Mouse (Mus musculus): Measurements from ENCODE around the gene Acbd3.
A peak's percentile ranks its signal among the peaks of the same experiment; 100 is the strongest.

The Acbd3 gene

DNA sequence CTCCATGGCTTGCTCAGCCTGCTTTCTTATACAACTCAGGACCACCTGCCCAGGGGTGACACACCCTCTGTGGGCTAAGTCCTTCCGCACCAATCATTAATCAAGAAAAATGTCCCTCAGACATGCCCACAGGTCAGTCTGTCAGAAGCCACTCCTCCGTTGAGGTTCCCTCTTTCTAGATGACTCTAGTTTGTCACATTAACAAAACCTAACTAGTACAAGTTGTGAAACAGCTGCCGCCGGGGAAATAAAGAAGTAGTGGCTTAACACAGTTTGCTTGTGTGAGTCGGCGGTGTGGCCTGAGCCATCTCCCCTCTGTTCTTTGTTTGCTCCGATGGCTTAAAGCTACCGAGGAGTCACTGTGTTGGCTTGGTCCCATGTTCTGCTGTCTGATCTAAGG is 36.8 kb downstream of the Acbd3 start:
- DNase-seq, result no peak

DNA sequence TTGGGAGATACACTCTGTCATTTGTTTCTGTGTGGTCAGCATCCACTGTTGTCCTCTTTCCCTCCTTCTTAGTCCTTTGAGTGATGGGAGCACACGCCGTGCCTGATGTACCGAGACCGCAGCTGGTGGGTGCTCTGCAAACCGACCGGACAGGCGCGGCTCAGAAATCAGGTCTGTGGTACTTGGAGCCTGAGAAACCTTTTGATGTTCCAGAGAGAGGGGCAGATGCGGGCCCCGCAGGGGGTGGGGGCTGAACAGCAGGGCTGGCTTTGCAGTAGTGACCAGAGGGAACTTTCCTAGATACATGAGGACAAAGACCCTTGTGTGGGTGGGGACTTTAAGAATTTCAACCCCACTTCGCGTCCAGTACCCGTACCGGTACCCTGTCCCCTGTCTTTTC is 37.5 kb downstream of the Acbd3 start:
- DNase-seq, result no peak

DNA sequence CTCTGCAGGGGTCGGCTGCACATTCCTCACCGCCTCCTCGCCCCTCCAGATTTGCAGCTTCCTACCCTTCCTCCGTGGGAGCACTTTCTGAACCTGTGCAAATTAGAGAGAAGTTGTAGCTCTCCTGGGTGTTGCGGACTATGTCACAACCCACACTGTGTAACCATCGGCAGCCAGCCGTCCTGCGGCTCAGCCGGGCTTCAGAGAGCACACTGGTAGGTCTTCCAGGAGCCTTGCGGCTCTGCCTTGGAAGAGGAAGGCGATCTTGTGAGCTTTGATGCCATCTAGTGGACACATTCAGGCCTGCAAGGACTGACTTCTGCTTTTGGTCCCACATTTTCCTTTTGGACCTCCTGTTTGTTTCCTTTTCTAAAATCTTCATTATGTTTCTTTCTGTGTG is 38.0 kb downstream of the Acbd3 start:
- peak; percentile 82 for DNase-seq

DNA sequence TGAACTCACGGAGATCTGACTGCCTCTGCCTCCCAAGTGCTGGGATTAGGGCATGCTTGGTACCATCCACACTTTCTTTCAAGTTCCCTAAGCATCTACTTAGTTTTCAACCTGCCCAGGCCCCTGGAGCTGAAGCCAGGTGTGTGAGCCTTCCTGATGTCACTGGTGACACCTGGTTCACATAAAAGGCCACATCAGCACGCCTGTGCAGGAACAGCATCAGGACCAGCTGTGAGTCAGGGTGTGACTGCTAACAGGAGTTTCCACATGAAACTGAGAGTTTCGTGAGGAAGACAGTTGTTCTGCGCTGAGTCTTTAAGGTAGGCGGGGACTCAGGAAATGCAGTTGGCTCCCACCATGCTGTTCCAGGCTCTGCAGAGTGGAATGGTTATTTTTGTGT is 39.5 kb downstream of the Acbd3 start:
- no peak for DNase-seq

DNA sequence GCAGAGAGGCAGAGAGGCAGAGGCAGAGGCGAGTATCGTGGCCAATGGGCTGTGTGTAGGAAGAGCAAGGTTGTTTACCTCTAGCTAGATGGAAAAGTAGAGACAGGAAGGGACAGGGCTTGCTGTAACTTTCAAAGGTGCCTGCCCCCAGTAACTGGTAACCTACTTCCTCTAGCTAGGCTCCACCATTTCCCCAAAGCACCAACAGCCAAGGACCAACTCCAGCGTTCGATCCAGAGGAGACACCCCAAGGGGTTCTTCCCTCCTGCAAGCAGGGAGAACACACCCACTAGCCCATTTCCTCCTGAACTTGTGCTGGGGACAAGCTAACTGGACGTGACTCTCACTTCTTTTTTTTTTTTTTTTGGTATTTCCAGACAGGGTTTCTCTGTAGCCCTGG is 40.7 kb downstream of the Acbd3 start:
- DNase-seq, result no peak

DNA sequence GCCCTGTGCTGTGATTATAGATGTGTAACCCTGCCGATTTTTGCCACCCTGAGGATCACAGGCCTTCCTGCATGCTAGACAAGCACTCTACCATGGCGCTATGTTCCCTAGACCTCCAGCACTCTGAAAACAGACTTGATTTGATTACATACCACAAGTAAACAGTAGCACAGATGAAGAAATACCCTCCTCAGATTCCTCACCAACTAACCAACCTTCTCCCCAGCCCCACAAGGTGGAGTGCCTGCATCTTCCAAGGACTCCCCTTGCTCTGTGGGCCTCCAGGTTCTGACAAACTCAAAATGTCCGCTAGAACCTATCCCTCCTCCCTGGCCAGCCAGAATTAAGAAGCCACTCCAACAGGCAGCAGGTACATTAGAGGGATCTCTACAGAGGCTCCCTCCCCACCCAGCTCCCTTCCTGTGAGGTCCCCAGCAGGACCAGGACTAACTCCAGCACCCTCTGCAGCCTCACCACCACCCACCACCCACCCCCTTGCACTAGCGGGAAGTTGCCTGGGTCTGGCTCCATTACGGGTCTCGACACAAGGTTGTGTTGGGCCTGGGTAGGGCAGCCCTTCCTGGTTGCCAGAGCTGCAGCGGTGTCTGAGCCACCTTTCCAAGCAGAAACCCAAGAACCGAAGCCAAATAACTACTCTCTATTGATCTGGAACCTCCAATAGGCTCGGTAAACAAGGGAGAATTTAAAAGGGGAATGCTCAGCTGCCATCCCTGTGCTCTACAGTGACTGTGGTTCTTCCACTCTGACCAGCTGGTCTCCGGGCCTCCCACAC is 41.9 kb downstream of the Acbd3 start:
- DNase-seq, result no peak

DNA sequence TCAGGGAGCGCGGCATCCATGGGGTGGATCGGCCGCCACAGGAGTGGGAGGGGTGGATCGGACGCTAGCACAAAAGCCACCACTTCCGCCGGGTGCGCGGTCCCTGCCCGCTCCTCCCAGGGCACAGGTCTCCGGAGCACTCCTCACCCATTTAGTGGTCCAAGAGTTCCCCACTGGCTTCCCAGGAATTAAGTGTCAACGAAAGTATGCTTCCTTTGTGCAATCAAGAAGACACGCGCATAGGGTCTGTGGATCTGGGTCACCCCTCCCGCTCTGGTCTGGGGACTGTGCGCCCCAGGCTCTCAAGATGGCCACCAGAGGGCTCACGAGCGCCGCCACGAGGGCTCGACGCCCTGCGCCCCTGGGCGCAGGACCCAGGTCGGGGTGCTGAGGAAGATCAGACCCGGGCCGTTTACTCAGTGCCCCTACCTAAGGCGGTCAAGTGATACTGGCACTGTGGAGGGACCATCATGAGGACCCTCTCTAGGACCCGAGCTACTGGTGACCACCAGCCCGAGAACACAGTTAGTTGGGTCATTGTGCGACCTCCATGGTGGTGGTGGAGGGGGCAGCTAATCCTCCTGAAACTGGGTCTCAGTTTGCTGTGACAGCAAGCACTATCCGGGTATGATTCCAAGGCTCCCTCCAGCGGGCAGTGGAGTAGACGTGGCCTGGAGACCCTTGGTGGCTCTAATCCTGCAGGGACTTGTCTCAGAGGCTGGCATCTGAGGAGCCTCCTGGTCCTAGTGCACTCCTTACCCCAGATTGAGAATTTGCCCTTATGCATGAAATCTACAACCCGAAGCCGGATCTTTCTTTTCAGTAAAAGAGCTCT is 42.7 kb downstream of the Acbd3 start:
- peak; percentile 83 for DNase-seq

DNA sequence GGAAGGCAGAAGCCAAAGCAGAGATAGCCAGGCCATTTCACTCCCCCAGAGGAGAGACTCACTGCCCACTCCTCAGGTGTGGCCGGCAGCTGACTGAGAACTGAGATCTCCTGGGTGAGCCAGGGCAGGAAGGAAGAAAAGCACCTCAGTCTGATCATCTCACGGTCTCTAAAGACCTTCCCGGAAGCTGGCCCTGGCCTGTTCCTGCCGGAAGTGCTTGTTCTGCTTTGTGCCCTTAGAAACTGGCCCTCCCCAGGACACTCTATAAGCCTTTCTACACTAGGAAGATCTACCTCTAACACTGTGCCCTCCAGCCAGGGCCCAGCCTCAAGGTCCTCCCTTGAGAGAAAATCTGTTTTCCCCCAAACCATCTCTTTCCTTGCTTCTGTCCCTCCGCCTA is 45.5 kb downstream of the Acbd3 start:
- DNase-seq, result no peak

DNA sequence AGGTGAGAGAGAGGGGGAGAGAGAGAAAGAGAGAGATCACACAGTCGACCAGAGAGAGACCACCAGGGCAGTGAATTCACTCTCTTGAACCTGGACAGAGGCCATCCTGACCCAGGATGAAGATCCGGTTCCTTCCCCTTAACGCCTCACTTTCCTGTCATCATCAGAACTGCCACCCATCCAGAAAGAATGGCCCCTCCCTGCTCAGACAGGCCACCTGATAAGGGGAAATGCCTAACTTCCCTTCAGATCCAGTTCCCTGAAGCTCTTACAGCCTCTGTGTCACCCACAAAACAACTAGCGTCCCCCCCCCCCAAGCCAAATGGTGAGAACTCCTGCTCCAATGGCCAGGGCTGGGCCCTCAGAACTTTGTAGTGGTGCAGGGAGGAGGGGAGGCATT is 45.9 kb downstream of the Acbd3 start:
- DNase-seq, result no peak

DNA sequence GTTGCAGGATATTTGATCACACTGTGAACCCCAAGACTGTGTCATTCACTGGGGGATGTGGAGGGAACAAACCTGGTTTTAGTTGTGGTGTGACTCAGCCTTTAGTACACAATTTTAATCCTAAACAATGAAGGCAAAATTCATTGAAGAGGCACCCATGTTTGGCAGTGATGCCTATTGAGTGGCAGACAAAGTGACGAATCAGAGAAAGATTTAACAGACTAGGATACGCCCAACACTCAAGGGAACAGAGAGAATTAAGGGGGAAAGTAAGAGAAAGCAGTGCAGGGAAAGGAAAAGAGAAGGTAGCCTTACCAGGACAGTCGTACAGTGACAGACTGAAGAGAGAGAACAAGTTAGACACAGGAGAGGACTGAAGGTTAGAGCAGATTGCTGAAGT is 46.4 kb downstream of the Acbd3 start:
- no peak for DNase-seq

DNA sequence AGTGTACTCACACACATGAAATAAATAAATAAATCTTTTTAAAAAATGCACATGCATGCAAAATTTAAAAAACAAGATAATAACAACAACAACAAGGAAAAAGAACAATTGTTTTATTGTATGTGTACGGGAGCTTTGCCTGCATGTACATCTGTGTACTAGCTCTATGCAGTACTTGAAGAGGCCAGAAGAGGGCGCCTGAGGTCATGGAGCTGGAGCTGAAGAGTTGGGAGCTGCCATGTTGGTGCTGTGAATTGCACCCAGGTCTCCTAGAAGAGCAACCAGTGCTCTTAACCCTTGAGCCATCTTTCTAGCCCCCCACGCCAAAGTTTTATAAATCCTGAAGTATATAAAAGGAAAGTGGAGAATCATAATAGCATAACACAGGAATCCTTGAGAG is 48.8 kb downstream of the Acbd3 start:
- no peak for DNase-seq

DNA sequence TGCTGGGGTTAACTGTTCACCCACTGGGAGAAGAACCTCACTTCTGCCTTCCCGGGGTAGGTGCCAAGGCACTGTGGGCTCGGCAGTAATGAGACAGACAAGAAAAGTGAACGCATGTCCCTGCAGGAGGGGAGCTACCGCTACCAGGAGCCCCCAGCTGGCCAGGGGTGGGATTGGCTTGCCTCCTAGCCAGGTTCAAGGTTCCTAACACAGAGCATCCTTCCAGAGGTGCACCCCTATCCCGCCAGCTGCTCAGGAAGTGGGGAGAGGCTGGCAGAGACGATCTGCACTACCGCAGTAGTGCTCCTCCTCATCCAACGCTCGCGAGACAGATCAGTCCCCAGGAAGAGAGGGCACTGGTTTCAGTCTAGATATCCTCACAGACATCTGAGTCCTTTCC is 49.5 kb downstream of the Acbd3 start:
- DNase-seq, result no peak

DNA sequence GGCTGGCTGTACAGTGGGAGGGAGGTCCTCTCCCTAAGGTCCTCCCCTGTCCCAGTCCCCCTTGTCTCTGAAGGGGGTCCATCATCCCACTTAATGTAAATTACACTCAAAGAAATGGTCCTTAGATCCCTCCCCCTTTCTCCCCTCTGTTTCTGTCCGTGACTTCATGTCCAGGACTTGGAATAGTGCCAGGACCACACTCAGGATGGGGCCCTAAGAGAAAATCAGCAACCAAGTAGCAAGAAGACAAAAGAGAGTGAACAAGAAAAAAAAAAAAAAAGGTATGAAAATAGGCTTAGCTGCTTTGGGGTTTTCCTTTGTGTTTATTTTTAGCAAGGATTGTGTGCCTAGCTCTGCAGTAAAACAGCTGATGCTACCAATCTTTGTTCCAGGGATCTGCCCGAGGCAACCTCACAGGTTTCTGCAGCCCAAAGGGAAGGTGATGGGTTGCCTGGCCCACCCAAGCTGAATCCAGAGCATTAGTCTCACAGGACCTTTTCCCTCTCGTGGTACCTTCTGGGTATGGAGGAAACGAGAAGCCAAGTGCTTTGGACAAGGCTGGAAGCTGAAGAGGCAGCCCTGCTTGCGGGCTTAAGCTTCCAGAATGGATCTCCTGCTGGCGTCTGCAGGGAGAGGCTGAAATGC is 50.1 kb downstream of the Acbd3 start:
- no peak for DNase-seq

DNA sequence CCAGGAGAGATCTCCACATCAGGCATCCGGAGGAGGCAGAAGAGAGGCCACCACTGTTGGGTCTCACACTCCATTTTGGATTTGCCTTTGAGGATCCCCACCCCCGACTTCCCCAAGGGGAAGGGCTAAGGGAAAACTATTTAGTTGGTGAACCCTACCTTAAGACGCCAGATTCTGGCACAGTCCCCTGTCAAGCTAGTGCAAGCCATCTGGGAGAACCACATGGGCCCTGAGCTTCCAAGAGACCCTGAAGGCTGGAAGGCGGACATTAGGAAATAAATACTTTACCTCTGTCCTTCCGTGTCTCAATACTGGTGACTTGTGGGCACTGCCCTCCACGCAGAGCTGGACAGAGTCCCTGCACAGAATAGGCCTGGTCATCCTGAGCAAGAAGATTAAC is 50.7 kb downstream of the Acbd3 start:
- DNase-seq, result no peak

DNA sequence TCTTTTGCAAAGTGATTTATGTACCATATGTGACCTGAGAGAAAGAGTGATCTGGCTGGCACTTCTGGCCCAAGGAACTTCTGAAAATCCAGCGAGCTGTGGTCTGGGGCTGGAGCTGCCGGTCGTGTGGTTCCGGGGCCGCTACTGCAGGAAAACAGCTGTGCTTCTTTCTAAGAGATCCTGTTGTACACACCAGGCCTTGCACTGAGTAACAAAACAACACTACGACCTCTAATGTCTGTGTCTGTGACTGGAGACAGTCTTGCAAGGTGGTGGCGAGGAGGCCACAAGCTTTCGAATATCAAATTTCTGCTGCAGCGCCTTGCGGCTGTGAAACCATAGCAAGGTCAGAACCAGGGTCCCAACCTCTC is 51.4 kb downstream of the Acbd3 start:
- no peak for DNase-seq

DNA sequence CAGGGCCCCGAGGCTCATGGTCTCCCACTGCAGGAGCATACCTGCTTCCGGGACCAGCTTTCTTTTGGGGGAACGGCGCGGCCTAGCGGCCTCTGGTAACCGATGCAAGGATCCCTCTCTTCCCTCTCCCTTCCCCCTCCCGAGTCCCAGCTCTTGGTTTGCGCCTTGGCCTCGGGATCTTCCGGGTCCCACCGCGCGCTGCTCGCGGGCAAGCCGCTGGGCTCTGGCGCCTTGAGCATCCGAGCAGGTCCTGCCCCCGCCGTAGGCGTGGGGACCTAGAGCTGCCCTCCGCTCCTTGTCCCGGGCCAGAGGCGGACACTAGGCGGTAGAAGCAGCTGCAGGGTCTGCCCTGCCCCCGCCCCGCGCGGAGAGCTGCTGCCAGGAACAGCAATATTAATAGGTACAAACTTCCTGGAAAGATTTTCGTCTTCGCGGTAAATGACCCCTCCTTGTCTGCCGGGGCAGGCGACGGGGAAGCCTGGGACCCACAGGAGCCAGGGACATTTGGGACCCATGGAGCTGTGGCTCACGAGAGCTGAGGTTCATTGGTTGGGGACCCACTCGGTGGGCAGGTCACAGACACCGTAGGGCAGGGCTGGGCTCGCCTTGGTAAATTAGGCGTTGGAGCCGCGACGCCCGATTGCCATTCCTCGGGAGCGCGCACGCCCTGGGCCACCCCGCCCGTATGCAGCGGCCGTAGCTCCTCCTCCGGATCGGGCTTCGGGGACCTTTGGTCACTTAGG is 52.0 kb downstream of the Acbd3 start:
- DNase-seq, result peak; percentile 86

DNA sequence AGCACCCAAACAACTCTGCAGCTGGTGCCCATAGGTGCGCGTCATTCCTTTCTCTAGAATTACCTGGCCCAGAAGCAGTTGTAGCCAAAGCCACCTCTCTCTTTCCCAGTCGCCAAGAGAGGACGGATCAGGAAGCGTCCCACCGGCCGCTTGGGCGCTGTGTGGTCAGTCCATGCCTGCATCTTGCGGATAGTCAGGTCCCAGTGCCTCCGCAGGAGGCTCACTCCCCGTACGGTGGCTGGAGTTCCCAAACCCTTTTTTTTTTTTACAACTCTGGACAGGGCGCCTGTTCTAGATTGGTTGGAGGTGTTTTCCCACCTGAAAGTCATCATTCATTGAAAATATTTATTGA is 52.5 kb downstream of the Acbd3 start:
- no peak for DNase-seq

DNA sequence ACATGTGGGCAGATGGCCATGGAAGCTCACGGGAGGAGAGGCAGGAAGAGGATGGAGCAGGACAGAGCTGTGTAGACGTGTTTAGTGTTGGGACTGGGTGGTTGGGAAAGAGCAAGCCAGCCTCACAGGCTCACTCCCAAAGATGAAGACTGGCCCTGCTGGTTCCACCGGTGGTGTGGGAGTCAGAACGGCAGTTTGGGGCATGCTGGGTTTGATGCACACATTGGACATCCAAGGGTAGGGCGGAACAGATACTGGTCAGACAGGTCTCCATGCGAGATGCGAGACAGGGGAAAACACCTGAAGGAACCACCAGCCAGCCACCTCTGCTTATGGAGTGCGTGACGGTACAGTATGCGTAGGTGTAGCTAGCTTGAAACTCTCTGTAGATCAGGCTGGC is 53.1 kb downstream of the Acbd3 start:
- no peak for DNase-seq

DNA sequence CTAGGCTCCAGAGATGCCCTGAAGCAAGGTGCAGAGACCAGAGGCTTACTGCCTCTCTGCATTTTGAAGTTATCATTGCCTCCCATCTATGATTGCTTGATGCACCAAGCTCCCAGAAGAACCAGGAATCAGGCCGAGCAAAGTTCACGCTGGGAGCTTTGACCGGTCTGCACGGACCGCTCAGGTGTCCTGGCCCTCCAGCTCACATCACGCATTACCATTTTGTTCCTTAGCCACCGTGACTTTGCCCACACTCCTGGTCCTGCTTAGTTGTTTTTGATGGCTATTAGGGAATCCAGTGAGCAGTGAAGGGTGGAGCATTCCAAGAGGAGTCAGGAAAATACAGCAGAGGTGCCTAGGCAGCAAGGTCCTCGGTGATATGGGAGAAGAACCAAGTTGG is 54.4 kb downstream of the Acbd3 start:
- DNase-seq, result no peak

DNA sequence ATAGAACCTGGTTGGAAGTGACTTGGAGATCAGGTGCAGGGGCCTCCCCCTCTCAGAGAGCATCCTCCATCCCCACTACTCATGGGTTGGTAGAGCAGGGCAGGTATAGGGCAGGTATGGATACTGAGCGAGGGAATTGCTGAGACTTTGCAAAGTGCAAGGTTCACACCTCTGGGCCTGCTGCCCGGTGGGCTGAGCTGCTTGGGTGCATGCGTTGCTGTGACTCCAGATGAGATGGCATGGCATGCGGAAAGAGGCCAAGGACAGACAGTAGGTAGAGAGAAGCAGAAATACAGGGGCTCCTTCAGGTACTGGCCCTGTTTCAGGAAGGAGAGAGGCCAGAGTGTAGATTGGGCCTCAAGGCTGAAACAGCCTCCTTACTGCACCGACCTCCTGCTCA is 55.4 kb downstream of the Acbd3 start:
- no peak for DNase-seq

DNA sequence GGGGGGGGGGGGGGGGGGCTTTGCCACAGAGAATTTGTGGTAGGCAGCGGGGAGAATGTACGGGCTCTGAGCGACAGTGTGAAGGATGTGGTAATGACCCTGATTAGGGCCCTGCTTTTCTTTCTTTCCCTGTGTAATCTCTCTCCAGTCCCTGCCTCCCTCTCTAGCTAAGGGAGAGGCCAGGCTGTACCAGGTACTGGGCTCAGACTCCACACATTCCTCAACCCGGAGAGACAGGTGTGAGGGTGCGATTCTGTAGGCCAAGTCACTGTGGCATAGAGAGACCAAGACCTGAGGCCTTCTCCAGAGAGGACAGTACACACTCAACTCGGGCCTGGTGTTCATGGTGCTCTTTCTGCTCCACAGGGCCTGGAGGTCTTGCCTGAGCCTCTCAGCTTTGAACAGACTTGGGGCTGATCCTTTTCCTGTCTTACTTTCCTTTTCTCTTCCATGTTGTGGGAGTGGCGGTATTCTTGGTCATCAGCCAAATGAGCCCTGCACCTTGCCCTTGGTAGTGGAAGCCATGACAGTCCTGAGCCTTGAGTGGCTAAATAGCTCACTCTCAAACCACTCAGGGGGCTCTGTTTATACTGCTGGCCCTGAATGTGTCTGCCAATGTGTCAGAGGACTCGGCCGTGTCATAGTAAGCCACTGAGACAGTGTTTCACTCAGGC is 57.2 kb downstream of the Acbd3 start:
- DNase-seq, result no peak

DNA sequence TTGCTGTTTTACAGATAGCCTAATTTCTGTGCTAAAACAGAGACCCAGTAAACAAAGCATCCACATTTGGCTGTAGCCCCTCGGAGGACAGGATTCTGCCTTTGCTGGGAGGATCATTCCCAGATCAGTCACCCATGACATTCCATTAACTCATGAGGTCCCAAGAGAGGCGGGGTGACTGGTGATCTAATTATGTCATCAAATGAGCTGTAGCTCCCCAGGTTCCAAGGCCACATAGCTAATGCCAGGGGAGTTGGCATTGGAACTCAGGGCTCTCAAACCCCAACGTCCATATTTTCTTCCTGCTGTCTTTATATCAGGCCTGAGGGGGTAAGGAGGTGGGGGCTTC is 57.7 kb downstream of the Acbd3 start:
- no peak for DNase-seq

Measured in cerebellum, adult 11 months (tissue).